Comparison of ENCODE assay signal across 16 mouse cellular contexts in the genomic region with DNA sequence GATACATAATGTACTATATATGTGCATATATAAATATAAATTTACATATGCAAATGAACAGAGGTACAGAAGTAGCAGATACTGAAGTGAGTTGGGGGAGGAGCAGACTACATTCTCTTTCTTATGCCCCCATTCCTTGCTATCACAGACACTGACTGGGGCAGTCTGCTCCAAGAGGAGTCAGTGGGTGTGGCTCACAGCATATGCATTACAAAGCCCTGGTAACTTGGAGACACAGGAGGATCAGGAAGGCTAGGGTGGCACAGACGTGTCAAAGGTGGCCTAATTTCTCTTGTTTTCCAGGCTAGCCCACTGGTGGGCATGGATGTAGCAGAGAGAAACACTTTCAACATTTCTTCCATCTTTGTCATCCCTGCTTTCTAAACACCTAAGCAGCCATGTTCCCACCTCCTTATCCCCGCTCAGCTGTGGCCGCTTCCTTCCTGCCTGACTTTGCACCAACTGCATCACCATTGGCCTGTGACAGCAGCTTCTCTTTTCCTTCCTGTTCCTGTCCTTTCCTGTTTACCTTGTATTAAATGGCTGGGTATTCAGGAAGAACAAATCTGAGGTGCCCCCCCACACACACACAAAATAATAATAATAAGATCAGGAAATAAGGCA.
A peak's percentile ranks its signal among the peaks of the same experiment; 100 is the strongest.
DNase-seq lines count a peak whose midpoint lies in the region; ATAC-seq and TF ChIP-seq lines count a peak whose summit lies in the region.
"Had no signal": no experiment of that assay in that cellular context is flagged by ENCODE, and none has a peak within 500 bp of the region (broad histone marks: within the 10 kb centered on the region; RNA-seq: fewer than 3 reads in every experiment).

No protein-coding gene starts in this region.

- no peak overlapping the region for H3K9ac ChIP-seq in lung, postnatal 0 days (replicated peaks; ENCODE audit: low read depth)
- no peak overlapping the region for H3K9ac ChIP-seq in forebrain, embryonic 11.5 days (ENCODE audit: low read length)
- no peak overlapping the region for H3K9ac ChIP-seq in hindbrain, embryonic 14.5 days
- H3K9ac ChIP-seq in neural tube, embryonic 13.5 days, result no peak overlapping the region
- no peak overlapping the region for H3K9ac ChIP-seq in liver, embryonic 12.5 days
- H3K9ac ChIP-seq: embryonic facial prominence, embryonic 13.5 days; intestine, embryonic 15.5 days; liver, embryonic 14.5 days had no signal

- 70% methylated on average over 3 of the region's 3 CpGs for WGBS in lung, postnatal 0 days
- 61% methylated on average over 3 of the region's 3 CpGs for WGBS in forebrain, embryonic 11.5 days
- 68% methylated on average over 3 of the region's 3 CpGs for WGBS in hindbrain, embryonic 14.5 days
- WGBS in neural tube, embryonic 13.5 days, result 62% methylated on average over 3 of the region's 3 CpGs
- WGBS in liver, embryonic 12.5 days (ENCODE audit: insufficient replicate concordance), result 44% methylated on average over 3 of the region's 3 CpGs

- no peak for DNase-seq in lung, postnatal 0 days (ENCODE audit: low spot score)
- no peak for DNase-seq in lung, adult 18-20 months
- DNase-seq in forebrain, embryonic 11.5 days (ENCODE audit: low spot score), result no peak
- no peak for DNase-seq in hindbrain, embryonic 14.5 days (ENCODE audit: low spot score)
- no peak for DNase-seq in thymus, postnatal 4 days
- DNase-seq: adrenal gland, postnatal 14 days; cerebellum, postnatal 36 days; right cerebral cortex, postnatal 14 days; thymus, postnatal 14 days had no signal

- ATAC-seq in lung, postnatal 0 days, result 0 out of 2 replicates have a peak, but pooled peaks have one; percentile 14
- peak; percentile 49 for ATAC-seq in forebrain, embryonic 11.5 days (replicated peaks; ENCODE audit: low FRiP score)
- ATAC-seq in hindbrain, embryonic 14.5 days (ENCODE audit: low FRiP score), result no peak
- peak; percentile 20; the same call in 1 of the 2 replicates for ATAC-seq in neural tube, embryonic 13.5 days (ENCODE audit: low read depth)
- no peak for ATAC-seq in liver, embryonic 12.5 days
- ATAC-seq: CD4-positive, CD25-positive, alpha-beta regulatory T cell, adult 4 months; intestine, embryonic 15.5 days had no signal

- H3K36me3 ChIP-seq in lung, postnatal 0 days (ENCODE audit: insufficient read depth, low read length), result no peaks in the 10 kb centered on the region
- H3K36me3 ChIP-seq in forebrain, embryonic 11.5 days (ENCODE audit: control insufficient read depth, insufficient read depth, low read length), result no peaks in the 10 kb centered on the region
- H3K36me3 ChIP-seq in hindbrain, embryonic 14.5 days (replicated peaks; ENCODE audit: control insufficient read depth, insufficient read depth), result no peaks in the 10 kb centered on the region
- H3K36me3 ChIP-seq in neural tube, embryonic 13.5 days, result no peaks in the 10 kb centered on the region
- H3K36me3 ChIP-seq in liver, embryonic 12.5 days, result no peaks in the 10 kb centered on the region
- H3K36me3 ChIP-seq: embryonic facial prominence, embryonic 13.5 days; intestine, embryonic 15.5 days had no signal

- H3K27me3 ChIP-seq in lung, postnatal 0 days (replicated peaks; ENCODE audit: insufficient read depth, low read length), result no peaks in the 10 kb centered on the region
- no peaks in the 10 kb centered on the region for H3K27me3 ChIP-seq in forebrain, embryonic 11.5 days (ENCODE audit: control insufficient read depth, insufficient read depth, low read length)
- no peaks in the 10 kb centered on the region for H3K27me3 ChIP-seq in hindbrain, embryonic 14.5 days (ENCODE audit: control insufficient read depth, insufficient read depth, low read length)
- H3K27me3 ChIP-seq in neural tube, embryonic 13.5 days, result no peaks in the 10 kb centered on the region
- no peaks in the 10 kb centered on the region; the same call in 1 of the 2 replicates for H3K27me3 ChIP-seq in liver, embryonic 12.5 days (replicated peaks)
- H3K27me3 ChIP-seq: embryonic facial prominence, embryonic 13.5 days; intestine, embryonic 15.5 days had no signal

- TF ChIP-seq CTCF in lung, postnatal 0 days (IDR thresholded peaks at IDR 0.05), result no peak

- no peaks in the 10 kb centered on the region for H3K4me1 ChIP-seq in lung, postnatal 0 days (ENCODE audit: insufficient read depth, low read depth, low read length)
- peaks cover 15% of the 10 kb centered on the region for H3K4me1 ChIP-seq in forebrain, embryonic 11.5 days (replicated peaks; ENCODE audit: control insufficient read depth, insufficient read depth, low read length)
- peaks cover 25% of the 10 kb centered on the region for H3K4me1 ChIP-seq in hindbrain, embryonic 14.5 days (replicated peaks; ENCODE audit: control insufficient read depth, insufficient read depth, low read length)
- H3K4me1 ChIP-seq in neural tube, embryonic 13.5 days (replicated peaks), result peaks cover 25% of the 10 kb centered on the region
- H3K4me1 ChIP-seq in liver, embryonic 12.5 days, result no peaks in the 10 kb centered on the region
- H3K4me1 ChIP-seq: embryonic facial prominence, embryonic 13.5 days; intestine, embryonic 15.5 days had no signal

- no peak overlapping the region for H3K4me3 ChIP-seq in lung, postnatal 0 days (ENCODE audit: low read depth, low read length)
- no peak overlapping the region for H3K4me3 ChIP-seq in forebrain, embryonic 11.5 days (ENCODE audit: low read depth, low read length)
- H3K4me3 ChIP-seq in hindbrain, embryonic 14.5 days (replicated peaks; ENCODE audit: low read length), result no peak overlapping the region
- H3K4me3 ChIP-seq in neural tube, embryonic 13.5 days, result no peak overlapping the region
- no peak overlapping the region for H3K4me3 ChIP-seq in liver, embryonic 12.5 days
- H3K4me3 ChIP-seq: embryonic facial prominence, embryonic 13.5 days; intestine, embryonic 15.5 days had no signal

- H3K27ac ChIP-seq in lung, postnatal 0 days (ENCODE audit: low read length), result no peak overlapping the region
- peak overlapping the region; percentile 57 for H3K27ac ChIP-seq in forebrain, embryonic 11.5 days (ENCODE audit: low read depth, low read length)
- peak overlapping the region; percentile 38; the same call in 1 of the 2 replicates for H3K27ac ChIP-seq in hindbrain, embryonic 14.5 days
- H3K27ac ChIP-seq in neural tube, embryonic 13.5 days (replicated peaks), result no peak overlapping the region
- no peak overlapping the region for H3K27ac ChIP-seq in liver, embryonic 12.5 days
- H3K27ac ChIP-seq: embryonic facial prominence, embryonic 13.5 days; intestine, embryonic 15.5 days; liver, embryonic 14.5 days; macrophage had no signal

- H3K4me2 ChIP-seq in lung, postnatal 0 days (replicated peaks; ENCODE audit: low read depth, low read length), result no peak overlapping the region
- no peak overlapping the region for H3K4me2 ChIP-seq in forebrain, embryonic 11.5 days (ENCODE audit: low read depth, low read length, severe bottlenecking)
- H3K4me2 ChIP-seq in hindbrain, embryonic 14.5 days (replicated peaks), result no peak overlapping the region
- H3K4me2 ChIP-seq in neural tube, embryonic 13.5 days, result no peak overlapping the region
- no peak overlapping the region for H3K4me2 ChIP-seq in liver, embryonic 12.5 days
- H3K4me2 ChIP-seq: embryonic facial prominence, embryonic 13.5 days; intestine, embryonic 15.5 days had no signal

- H3K9me3 ChIP-seq in lung, postnatal 0 days (ENCODE audit: low read length), result no peaks in the 10 kb centered on the region
- no peaks in the 10 kb centered on the region for H3K9me3 ChIP-seq in forebrain, embryonic 11.5 days (ENCODE audit: control insufficient read depth, low read length)
- no peaks in the 10 kb centered on the region for H3K9me3 ChIP-seq in hindbrain, embryonic 14.5 days (ENCODE audit: control insufficient read depth, low read length)
- H3K9me3 ChIP-seq in neural tube, embryonic 13.5 days, result no peaks in the 10 kb centered on the region
- H3K9me3 ChIP-seq in liver, embryonic 12.5 days (replicated peaks), result no peaks in the 10 kb centered on the region
- H3K9me3 ChIP-seq: embryonic facial prominence, embryonic 13.5 days; intestine, embryonic 15.5 days had no signal

- TF ChIP-seq EP300 in lung, postnatal 0 days (IDR thresholded peaks at IDR 0.05), result no peak

Comparison
In these comparisons a context has a peak if more than half of its experiments do, and no peak if none do; other contexts are left out.
1. ATAC-seq: peak in lung, postnatal 0 days (single experiment), forebrain, embryonic 11.5 days (single experiment) and neural tube, embryonic 13.5 days (single experiment); none in hindbrain, embryonic 14.5 days (single experiment) and liver, embryonic 12.5 days (single experiment).
2. H3K27ac ChIP-seq: peak in forebrain, embryonic 11.5 days (single experiment) and hindbrain, embryonic 14.5 days (single experiment); none in lung, postnatal 0 days (single experiment), neural tube, embryonic 13.5 days (single experiment) and liver, embryonic 12.5 days (single experiment).